Mouse (Mus musculus): ENCODE data around the gene Herc6.

Gene Herc6

DNA sequence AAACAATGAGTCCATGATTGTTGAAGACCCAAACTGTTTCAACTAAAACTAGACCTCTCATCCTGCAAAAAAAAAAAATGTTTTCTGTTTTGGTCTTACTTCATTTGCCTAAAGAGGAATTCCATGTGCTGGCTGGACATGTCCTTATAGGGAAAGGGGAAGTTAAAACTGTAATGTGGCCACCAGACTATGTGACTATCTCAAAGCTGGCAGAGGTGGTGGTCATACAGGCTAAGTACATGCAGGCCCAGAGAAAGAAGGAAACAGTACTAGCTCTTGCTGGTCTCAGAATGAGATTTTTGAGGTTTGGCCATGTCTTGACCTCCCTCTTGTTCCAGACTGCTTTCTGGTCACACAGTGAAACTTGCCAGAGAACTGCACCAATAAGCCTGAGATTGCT is 9.2 kb upstream of the Herc6 start:
- no peak for DNase-seq (ENCODE audit: low read depth, low spot score)

DNA sequence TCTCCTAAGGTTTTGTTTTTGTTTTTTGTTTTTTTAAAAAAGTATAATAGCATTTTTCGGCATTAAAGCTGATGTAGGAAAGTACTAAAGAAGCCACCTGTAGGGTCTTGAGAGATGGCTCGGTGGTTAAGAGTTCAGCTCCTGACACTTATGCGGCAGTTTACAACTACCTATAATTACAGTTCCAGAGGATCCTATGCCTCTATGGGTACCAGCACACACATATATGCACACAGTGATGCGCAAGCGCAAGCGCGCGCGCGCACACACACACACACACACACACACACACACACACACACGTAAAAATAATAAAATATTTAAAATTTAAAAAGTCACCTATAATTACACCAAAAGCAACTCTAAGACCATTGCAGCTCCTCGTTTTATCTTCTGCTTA is 795 bp downstream of the Herc6 start:
- peak; percentile 56 for DNase-seq (ENCODE audit: low read depth, low spot score)

DNA sequence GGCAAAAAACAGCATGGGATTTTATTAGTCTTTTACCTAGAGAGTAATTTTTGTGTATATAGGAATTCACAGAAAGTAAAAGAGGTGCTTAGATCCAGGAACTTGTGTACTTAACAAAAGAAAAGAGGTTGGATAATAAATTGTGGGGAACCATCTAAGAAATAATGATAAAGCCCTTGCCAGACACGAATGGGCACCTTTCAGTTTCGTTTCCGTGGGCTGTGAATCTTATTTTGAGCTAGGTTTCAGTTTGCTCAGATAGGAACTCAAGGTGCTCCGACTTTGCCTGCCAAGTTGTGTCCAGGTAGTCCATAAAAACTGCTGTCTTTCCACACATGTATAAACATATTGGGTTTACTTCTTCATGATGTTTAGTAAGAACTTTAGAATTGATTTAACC is 1.6 kb downstream of the Herc6 start:
- DNase-seq (ENCODE audit: low read depth, low spot score), result peak; percentile 81

DNA sequence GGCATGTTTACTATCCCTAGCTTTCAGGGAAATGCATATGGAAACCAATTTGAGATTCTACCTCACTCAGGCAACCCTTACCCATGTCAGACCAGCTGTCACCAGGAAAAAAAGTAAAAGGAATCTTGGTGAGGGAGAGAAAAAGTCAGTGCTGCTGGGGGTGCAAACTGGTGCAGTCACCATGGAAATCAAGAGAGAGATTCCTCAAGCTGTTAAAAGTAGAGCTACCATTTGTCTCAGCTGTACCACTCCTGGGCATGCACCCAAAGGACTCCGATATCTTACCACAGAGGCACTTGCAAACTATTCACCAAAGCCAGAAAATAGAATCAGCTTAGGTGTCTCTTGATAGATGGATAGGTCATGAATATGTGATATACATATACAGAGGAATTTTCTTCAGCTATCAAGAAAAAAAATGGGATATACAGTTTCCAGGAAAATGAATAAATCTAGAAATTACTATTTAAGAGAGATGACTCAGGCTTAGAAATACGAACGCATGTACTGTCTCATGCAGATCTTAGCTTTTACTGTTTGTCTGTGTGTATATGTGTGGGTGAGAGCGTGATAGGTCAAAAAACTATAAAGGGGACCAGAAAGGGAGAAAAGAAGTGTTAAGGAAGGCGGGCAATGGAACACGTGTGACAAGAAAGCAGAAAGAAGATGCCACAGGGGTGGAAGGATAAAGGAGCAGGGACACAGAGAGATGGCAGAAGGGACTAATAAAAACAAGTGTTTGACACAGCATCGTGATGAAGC is 24.9 kb downstream of the Herc6 start:
- DNase-seq (ENCODE audit: low read depth, low spot score), result no peak

- no peak for DNase-seq (ENCODE audit: low read depth, low spot score)
Observed at GRCm38 (mm10) chr6:57607999-57608398, 27.2 kb downstream of the Herc6 start.

GRCm38 (mm10) chr6:57609631-57610030 is 28.8 kb downstream of the Herc6 start:
- DNase-seq (ENCODE audit: low read depth, low spot score), result peak; percentile 40

DNA sequence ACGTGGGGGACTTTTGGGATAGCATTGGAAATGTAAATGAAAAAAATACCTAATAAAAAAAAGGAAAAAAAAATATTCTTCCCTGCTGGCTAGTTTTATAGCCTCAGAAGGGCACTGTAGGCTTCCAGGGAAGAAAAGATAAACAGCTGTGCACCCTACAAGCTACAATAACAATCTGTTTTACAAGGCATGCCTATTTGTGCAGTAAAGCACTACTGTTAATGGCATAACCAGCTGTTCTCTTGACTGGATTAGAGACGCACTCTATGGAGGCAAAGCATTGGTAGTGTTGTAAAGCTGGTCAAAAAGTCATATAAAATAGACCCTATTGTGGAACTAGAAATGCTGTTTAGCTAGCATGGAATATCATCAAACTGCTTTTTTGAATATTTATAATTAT is 35.0 kb downstream of the Herc6 start:
- no peak for DNase-seq (ENCODE audit: low read depth, low spot score)

DNA sequence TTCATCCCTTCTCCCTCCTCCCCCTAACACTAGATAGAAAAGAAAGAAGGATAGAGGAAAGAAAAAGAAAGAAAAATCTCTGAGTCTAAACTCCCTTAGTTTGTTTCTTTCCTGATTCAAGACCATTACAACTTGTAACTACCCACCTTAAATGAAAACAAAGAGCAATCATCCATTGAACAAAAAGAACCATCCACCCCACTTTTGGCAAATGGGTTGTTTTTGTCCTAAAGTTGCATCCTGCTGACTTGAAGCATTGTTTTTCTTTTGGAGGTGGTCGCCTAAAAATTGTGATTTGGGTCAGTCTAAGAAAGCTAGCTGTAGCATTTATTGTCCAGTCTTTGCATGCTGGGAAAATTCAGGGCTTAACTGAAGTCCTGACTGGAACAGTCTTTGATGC is 58.7 kb downstream of the Herc6 start:
- no peak for DNase-seq (ENCODE audit: low read depth, low spot score)

- DNase-seq (ENCODE audit: low read depth, low spot score), result peak; percentile 14
Observed at GRCm38 (mm10) chr6:57641789-57642188, 61.0 kb downstream of the Herc6 start.

- no peak for DNase-seq (ENCODE audit: low read depth, low spot score)
Observed at GRCm38 (mm10) chr6:57647256-57647655, 66.5 kb downstream of the Herc6 start.

- no peak for DNase-seq (ENCODE audit: low read depth, low spot score)
Observed at GRCm38 (mm10) chr6:57661295-57661694, 80.5 kb downstream of the Herc6 start.

- DNase-seq (ENCODE audit: low read depth, low spot score), result no peak
Observed at GRCm38 (mm10) chr6:57684156-57684555, 103.4 kb downstream of the Herc6 start.

GRCm38 (mm10) chr6:57691467-57692261 is 110.9 kb downstream of the Herc6 start, which contains the start of gene Pyurf:
Gene Pyurf, minus strand, starts transcription at chr6:57692078.
- peak; percentile 92 for DNase-seq (ENCODE audit: low read depth, low spot score)

DNA sequence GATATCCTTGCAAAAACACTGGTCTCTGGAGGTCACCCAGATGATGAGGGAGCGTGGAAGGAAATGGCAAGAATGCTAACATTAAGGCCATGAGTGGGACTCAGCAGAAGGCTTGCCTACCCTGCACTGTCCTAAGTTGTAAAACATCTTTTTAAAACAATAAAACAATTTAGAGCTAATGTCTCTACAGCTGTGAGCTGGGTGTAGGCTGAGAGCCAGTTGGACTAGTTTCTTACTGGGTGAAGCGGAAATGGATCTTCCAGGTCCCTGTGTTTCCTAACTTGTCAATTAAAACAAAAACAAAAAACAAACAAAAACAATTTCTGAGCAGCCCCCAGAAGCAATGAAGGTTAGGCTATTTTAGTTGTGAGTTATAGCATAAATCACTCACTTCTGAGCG is 112.3 kb downstream of the Herc6 start:
- no peak for DNase-seq (ENCODE audit: low read depth, low spot score)

DNA sequence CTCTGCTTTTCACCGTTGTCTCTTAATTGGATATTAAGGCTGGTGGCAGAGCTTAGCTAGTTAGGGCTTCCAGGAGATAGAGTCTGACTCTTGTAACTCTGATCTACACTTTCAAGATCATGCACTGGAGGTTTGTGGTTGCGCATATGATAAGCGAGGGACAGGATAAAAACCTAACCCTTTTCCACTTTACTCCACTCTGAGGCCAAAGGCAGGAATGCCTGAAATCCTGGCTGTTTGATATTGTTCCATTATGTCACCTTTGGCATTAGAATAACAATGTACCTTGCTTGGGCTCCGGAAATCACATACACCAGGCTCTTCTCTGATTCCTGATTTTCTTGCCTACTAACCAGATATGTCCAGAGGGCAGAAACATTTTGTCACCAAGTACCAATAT is 120.9 kb downstream of the Herc6 start:
- DNase-seq (ENCODE audit: low read depth, low spot score), result no peak

- DNase-seq (ENCODE audit: low read depth, low spot score), result no peak
Observed at GRCm38 (mm10) chr6:57702376-57702742, 121.6 kb downstream of the Herc6 start, which contains the start of gene Lancl2. Gene Lancl2, plus strand, starts transcription at chr6:57702540.

DNA sequence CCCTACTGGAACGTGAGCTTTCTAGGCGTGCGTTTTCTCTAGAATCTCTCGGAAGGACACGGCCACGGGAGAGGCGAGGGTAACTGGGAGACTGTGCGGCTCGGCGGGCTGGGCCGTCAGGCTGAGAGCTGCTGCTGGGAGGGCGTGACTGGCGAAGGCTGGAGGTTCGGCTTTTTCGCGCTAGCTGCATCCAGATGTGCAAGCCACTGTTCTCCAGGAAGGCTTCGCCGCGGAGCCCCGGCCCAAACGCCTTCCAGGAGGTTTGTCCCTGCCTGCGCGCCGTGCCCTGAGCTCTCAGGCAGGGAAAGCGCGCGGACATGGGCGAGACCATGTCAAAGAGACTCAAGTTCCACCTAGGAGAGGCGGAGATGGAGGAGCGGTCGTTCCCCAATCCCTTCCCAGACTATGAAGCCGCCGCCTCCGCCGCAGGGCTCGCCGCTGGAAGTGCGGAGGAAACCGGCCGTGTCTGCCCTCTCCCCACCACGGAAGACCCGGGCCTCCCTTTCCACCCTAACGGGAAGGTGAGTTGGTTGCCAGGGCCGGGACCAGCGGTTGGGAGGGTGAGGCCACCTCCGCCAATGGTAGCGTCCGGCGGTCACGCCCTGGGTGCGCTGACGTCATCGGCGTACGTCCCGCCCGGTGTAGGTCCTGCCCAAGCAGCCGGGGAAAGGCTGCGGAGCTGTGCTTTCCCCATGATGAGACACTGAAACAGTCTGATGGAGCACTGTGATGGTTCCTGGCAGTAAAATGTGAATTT is 122.1 kb downstream of the Herc6 start:
- DNase-seq (ENCODE audit: low read depth, low spot score), result peak; percentile 97

GRCm38 (mm10) chr6:57703703-57704102 is 122.9 kb downstream of the Herc6 start:
- DNase-seq (ENCODE audit: low read depth, low spot score), result peak; percentile 30

DNA sequence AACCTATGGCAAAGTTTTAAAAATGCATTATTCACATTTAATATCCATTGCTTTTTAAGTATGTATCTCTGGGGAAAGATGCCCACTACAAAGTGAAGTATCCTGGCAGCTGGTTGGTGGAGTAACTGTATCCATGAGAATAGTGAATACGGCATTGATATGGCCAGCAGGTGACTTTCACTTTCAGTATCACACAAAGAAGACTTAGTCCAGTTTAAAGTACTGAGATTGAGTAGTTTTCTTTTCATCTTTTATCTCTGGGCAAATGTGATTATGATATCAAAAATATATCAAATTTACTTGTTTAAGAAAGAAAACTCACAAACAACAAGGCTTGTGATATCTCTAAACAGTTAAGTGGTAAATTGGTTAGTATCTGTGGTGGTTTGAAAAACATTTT is 125.9 kb downstream of the Herc6 start:
- DNase-seq (ENCODE audit: low read depth, low spot score), result peak; percentile 52

DNA sequence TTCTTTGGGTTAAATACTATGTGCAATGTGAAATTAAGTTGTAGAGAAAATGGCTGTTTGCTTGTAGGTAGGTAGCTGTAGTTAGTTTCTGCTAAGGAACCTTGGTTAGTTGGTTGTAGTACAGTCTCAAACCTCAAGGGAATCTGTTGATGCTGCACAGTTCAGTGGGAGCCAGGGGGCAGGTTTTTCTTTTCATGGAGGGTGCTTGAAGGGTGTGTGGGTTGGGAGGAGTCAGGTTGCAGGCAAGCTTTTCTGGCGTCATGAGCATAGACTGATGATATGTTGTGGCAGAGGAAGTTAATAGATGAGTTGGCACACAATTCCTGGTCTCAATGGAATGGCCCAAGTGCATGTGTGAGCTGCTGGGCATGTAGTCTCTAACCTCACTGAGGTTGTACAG is 130.9 kb downstream of the Herc6 start:
- peak; percentile 33 for DNase-seq (ENCODE audit: low read depth, low spot score)
